25 mouse cellular contexts compared by ENCODE assay signal in the genomic region with DNA sequence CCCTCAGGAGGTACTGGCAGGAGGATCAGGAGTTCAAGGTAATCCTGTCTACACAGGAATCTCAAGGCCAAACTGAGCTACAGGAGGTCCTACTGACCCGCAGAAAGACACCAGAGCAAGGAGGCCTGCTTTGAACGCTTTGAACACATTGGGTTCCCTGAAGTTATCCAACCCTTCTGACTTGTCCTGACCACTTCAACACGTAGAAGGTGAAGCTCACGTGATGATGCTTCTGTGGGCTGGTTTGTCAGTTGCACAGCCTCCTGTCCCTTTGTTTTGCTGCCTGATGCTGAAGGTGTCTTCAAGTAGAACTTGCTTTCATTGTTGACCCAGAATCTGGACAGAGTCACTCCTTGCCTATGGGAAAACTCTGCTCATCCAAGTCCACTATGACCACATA.
"Had no signal": no experiment of that assay in that cellular context is flagged by ENCODE, and none has a peak within 500 bp of the region (broad histone marks: within the 10 kb centered on the region; RNA-seq: fewer than 3 reads in every experiment).

No protein-coding gene starts in this region.

- H3K9ac ChIP-seq: heart, embryonic 12.5 days; hindbrain, embryonic 12.5 days; hindbrain, embryonic 14.5 days; intestine, embryonic 15.5 days; limb, embryonic 12.5 days; liver, embryonic 13.5 days; liver, embryonic 15.5 days had no signal

- H3K36me3 ChIP-seq: heart, embryonic 12.5 days; hindbrain, embryonic 10.5 days; hindbrain, embryonic 12.5 days; intestine, embryonic 15.5 days; limb, embryonic 10.5 days; limb, embryonic 12.5 days; liver, embryonic 13.5 days; liver, embryonic 15.5 days had no signal

- H3K4me1 ChIP-seq: hindbrain, embryonic 10.5 days; hindbrain, embryonic 12.5 days; intestine, embryonic 15.5 days; liver, embryonic 13.5 days; liver, embryonic 15.5 days had no signal

- H3K9me3 ChIP-seq: hindbrain, embryonic 10.5 days; hindbrain, embryonic 12.5 days; intestine, embryonic 15.5 days; limb, embryonic 10.5 days; limb, embryonic 12.5 days; liver, embryonic 13.5 days; liver, embryonic 15.5 days had no signal

- DNase-seq: gastrocnemius, postnatal 10 days; gastrocnemius, postnatal 25 days; heart, adult 18-20 months; heart, postnatal 10 days; heart, postnatal 4 days; kidney, adult 18-20 months; kidney, adult 8-10 months; kidney, postnatal 10 days; kidney, postnatal 25 days; kidney, postnatal 4 days; liver; liver, embryonic 13.5 days had no signal

- H3K27ac ChIP-seq: hindbrain, embryonic 10.5 days; hindbrain, embryonic 12.5 days; hindbrain, embryonic 14.5 days; intestine, embryonic 15.5 days; layer of hippocampus, adult 2 months; left cerebral cortex, adult 2 months; limb, embryonic 10.5 days; limb, embryonic 12.5 days; liver, embryonic 13.5 days; liver, embryonic 15.5 days had no signal

- H3K4me3 ChIP-seq: heart, embryonic 12.5 days; hindbrain, embryonic 10.5 days; hindbrain, embryonic 12.5 days; intestine, embryonic 15.5 days; layer of hippocampus, adult 2 months; left cerebral cortex, adult 2 months; limb, embryonic 10.5 days; limb, embryonic 12.5 days; liver, embryonic 13.5 days; liver, embryonic 15.5 days had no signal

- ATAC-seq: hindbrain, embryonic 16.5 days; inflammation-experienced regulatory T-cells, adult 6 months; intestine, embryonic 15.5 days; intestine, postnatal 0 days had no signal

- H3K27me3 ChIP-seq: heart, embryonic 12.5 days; hindbrain, embryonic 12.5 days; intestine, embryonic 15.5 days; limb, embryonic 12.5 days; liver, embryonic 13.5 days; liver, embryonic 15.5 days had no signal
